Mouse (Mus musculus) liver, postnatal 0 days (tissue): ENCODE measurements around the gene Cmas. TPM values are rescaled to one million over a fixed set of nuclear protein-coding genes. Genes with fewer than 3 reads are reported as not detected.

Source experiments
- ATAC-seq: fragments of 200-750 bp; cut with Nextera tagmentation; 2 replicates; pipeline ENCODE4 v1.8.0; 2017; ENCODE audit warnings: mild to moderate bottlenecking, moderate library complexity
- DNase-seq: peaks from one replicate; pipeline ENCODE4 v3.0.0-alpha.2; 2016
- H3K27ac ChIP-seq: fragments of 300-500 bp; sonication (generic); 2 replicates; pipeline ENCODE4 v1.5.1; 2014; ENCODE audit warnings: antibody characterized with exemption, moderate library complexity, mild to moderate bottlenecking, low read depth
- H3K27me3 ChIP-seq: fragments of 300-500 bp; sonication (generic); 2 replicates; pipeline ENCODE4 v1.6.1; 2014; ENCODE audit warnings: low read length, control low read depth, mixed read lengths; ENCODE audit not compliant: insufficient read depth
- H3K36me3 ChIP-seq: fragments of 300-500 bp; sonication (generic); replicated peaks from 2 replicates; pipeline ENCODE4 v1.6.1; 2014; ENCODE audit warnings: mild to moderate bottlenecking, control low read depth, low read length, moderate library complexity, mixed read lengths; ENCODE audit not compliant: insufficient read depth
- H3K4me1 ChIP-seq: fragments of 300-500 bp; sonication (generic); 2 replicates; pipeline ENCODE4 v1.6.1; 2014; ENCODE audit warnings: antibody characterized with exemption, mild to moderate bottlenecking, control low read depth; ENCODE audit not compliant: insufficient read depth
- H3K4me2 ChIP-seq: fragments of 300-500 bp; sonication (generic); 2 replicates; pipeline ENCODE4 v1.6.1; 2014; ENCODE audit warnings: low read depth, mild to moderate bottlenecking, low read length, moderate library complexity, mixed read lengths
- H3K4me3 ChIP-seq: fragments of 300-500 bp; sonication (generic); 2 replicates; pipeline ENCODE4 v1.5.1; 2014; ENCODE audit warnings: low read depth, low read length
- H3K9ac ChIP-seq: fragments of 300-500 bp; sonication (generic); replicated peaks from 2 replicates; pipeline ENCODE4 v1.6.1; 2014; ENCODE audit warnings: mild to moderate bottlenecking, moderate library complexity
- H3K9me3 ChIP-seq: fragments of 300-500 bp; sonication (generic); 2 replicates; pipeline ENCODE4 v1.6.1; 2016; ENCODE audit warnings: mild to moderate bottlenecking, control low read depth, low read length, mixed read lengths
- CTCF ChIP-seq: sonication (generic); IDR thresholded peaks from 2 replicates; pipeline ENCODE4 v1.5.1; 2016; ENCODE audit warnings: antibody characterized with exemption, low read depth
- EP300 ChIP-seq: IDR thresholded peaks from 2 replicates; pipeline ENCODE4 v1.6.1; 2016; ENCODE audit warnings: antibody characterized with exemption, low read depth, mild to moderate bottlenecking
- WGBS: fragments of 180-500 bp; shearing (Covaris S2); extraction: QIAGEN DNeasy Blood & Tissue Kit; methylation state at CpG from one replicate; pipeline ENCODE4 v1.1.7; 2014; ENCODE audit not compliant: insufficient replicate concordance; 5-methylcytosine and 5-hydroxymethylcytosine counted together
- polyA plus RNA-seq: library from polyadenylated mRNA; unstranded; fragments of >200 nt; fragmentation: Nextera tagmentation; extraction: Ambion mirVana; gene quantifications from 2 replicates; pipeline ENCODE4 v1.2.1, GENCODE M21; 2015

Gene Cmas
- 107 and 121 TPM in 2 replicates for polyA plus RNA-seq

- TF ChIP-seq EP300 (no peak), CTCF (no peak)
- H3K4me1 ChIP-seq, result peaks cover 17% of the 10 kb centered on the region
- under 1% methylated on average over 58 of the region's 68 CpGs for WGBS
Observed at GRCm38 (mm10) chr6:142756507-142757333, at the start of gene Cmas. Gene Cmas (plus strand): TSS chr6:142756686.

GRCm38 (mm10) chr6:142706688-142707087 lies 49.8 kb upstream of the Cmas start:
- Histone ChIP-seq H3K27me3 (no peaks in the 10 kb centered on the region), H3K4me1 (no peaks in the 10 kb centered on the region), H3K36me3 (no peaks in the 10 kb centered on the region), H3K4me2 (no peak overlapping the region), H3K9ac (no peak overlapping the region), H3K9me3 (no peaks in the 10 kb centered on the region), H3K4me3 (no peak overlapping the region), H3K27ac (no peak overlapping the region)
- ATAC-seq (no peak), DNase-seq (no peak)
- no peak for TF ChIP-seq EP300
- peak; percentile 51 for TF ChIP-seq CTCF
- WGBS, result 68% methylated on average over 3 of the region's 3 CpGs

More at GRCm38 (mm10) chr6:142756507-142757333, at the start of gene Cmas:
- peak within 1 kb of the TSS; percentile 69 for H3K4me2 ChIP-seq
- H3K9ac ChIP-seq, result peak within 1 kb of the TSS; percentile 81
- peak within 1 kb of the TSS; percentile 94 for H3K27ac ChIP-seq
- no peaks in the 10 kb centered on the region for H3K27me3 ChIP-seq
- DNase-seq, result peak; percentile 95
- H3K9me3 ChIP-seq, result no peaks in the 10 kb centered on the region
- peaks cover 37% of the 10 kb centered on the region for H3K36me3 ChIP-seq
- peak within 1 kb of the TSS; percentile 70 for H3K4me3 ChIP-seq
- peak; percentile 88 for ATAC-seq

GRCm38 (mm10) chr6:142708369-142708768 lies 48.1 kb upstream of the Cmas start:
- no peak overlapping the region; the same call in 1 of the 2 replicates for H3K27ac ChIP-seq
- H3K9ac ChIP-seq, result no peak overlapping the region
- no peaks in the 10 kb centered on the region for H3K4me1 ChIP-seq
- no peak overlapping the region for H3K4me2 ChIP-seq
- ATAC-seq, result peak; percentile 51
- no peak for DNase-seq
- WGBS, result 55% methylated on average over 6 of the region's 6 CpGs
- H3K4me3 ChIP-seq, result no peak overlapping the region
- H3K36me3 ChIP-seq, result no peaks in the 10 kb centered on the region
- no peaks in the 10 kb centered on the region for H3K9me3 ChIP-seq
- H3K27me3 ChIP-seq, result no peaks in the 10 kb centered on the region
- TF ChIP-seq EP300 (peak; percentile 70), CTCF (no peak)

- ATAC-seq (no peak), DNase-seq (no peak)
- H3K4me3 ChIP-seq, result no peak overlapping the region
- WGBS, result 64% methylated on average over 6 of the region's 6 CpGs
- no peak overlapping the region for H3K9ac ChIP-seq
- no peaks in the 10 kb centered on the region for H3K9me3 ChIP-seq
- TF ChIP-seq EP300, result no peak
- TF ChIP-seq CTCF, result no peak
- no peak overlapping the region for H3K4me2 ChIP-seq
- H3K27ac ChIP-seq, result peak overlapping the region; percentile 31; the same call in 1 of the 2 replicates
- no peaks in the 10 kb centered on the region for H3K36me3 ChIP-seq
- H3K4me1 ChIP-seq, result no peaks in the 10 kb centered on the region
- no peaks in the 10 kb centered on the region for H3K27me3 ChIP-seq
Observed at GRCm38 (mm10) chr6:142710690-142711089, 45.8 kb upstream of the Cmas start.

GRCm38 (mm10) chr6:142711106-142711505 lies 45.4 kb upstream of the Cmas start:
- 59% methylated on average over 4 of the region's 4 CpGs for WGBS
- H3K9ac ChIP-seq, result no peak overlapping the region
- ATAC-seq, result no peak
- DNase-seq, result no peak
- H3K4me2 ChIP-seq, result no peak overlapping the region
- H3K4me1 ChIP-seq, result no peaks in the 10 kb centered on the region
- H3K4me3 ChIP-seq, result no peak overlapping the region
- H3K9me3 ChIP-seq, result no peaks in the 10 kb centered on the region
- TF ChIP-seq EP300 (no peak), CTCF (no peak)
- H3K27me3 ChIP-seq, result no peaks in the 10 kb centered on the region
- H3K36me3 ChIP-seq, result no peaks in the 10 kb centered on the region
- H3K27ac ChIP-seq, result peak overlapping the region; percentile 39; the same call in 1 of the 2 replicates

- no peak overlapping the region for H3K9ac ChIP-seq
- TF ChIP-seq EP300 (no peak; the same call in 1 of the 2 replicates), CTCF (no peak)
- H3K27me3 ChIP-seq, result no peaks in the 10 kb centered on the region
- H3K27ac ChIP-seq, result no peak overlapping the region
- DNase-seq (no peak), ATAC-seq (no peak)
- no peaks in the 10 kb centered on the region for H3K4me1 ChIP-seq
- no peak overlapping the region for H3K4me3 ChIP-seq
- no peaks in the 10 kb centered on the region for H3K9me3 ChIP-seq
- H3K36me3 ChIP-seq, result no peaks in the 10 kb centered on the region
- WGBS, result 65% methylated on average over 8 of the region's 8 CpGs
- H3K4me2 ChIP-seq, result no peak overlapping the region
Observed at GRCm38 (mm10) chr6:142715026-142715425, 41.5 kb upstream of the Cmas start.
